Mouse (Mus musculus) forebrain, embryonic 11.5 days (tissue): ENCODE data around the gene Phc2. TPM values are rescaled to one million over a fixed set of nuclear protein-coding genes. Genes with fewer than 3 reads are reported as not detected.
A peak's percentile ranks its signal among the peaks of the same experiment; 100 is the strongest.
"Not testable (repeated sequence)": the region's sequence is repeated elsewhere in the genome, so short reads cannot be mapped to it uniquely, and the experiment has no call there.

Experiments
- ATAC-seq: fragments of 200-750 bp; cut with Nextera tagmentation; replicated peaks from 2 replicates; pipeline ENCODE4 v1.8.0; 2017; ENCODE audit warnings: moderate TSS enrichment; ENCODE audit not compliant: low FRiP score
- DNase-seq: peaks from one replicate; pipeline ENCODE4 v3.0.0-alpha.2; 2017; ENCODE audit warnings: low spot score
- H3K27ac ChIP-seq: fragments of 300-500 bp; sonication (generic); 2 replicates; pipeline ENCODE4 v1.5.1; 2014; ENCODE audit warnings: low read depth, low read length
- H3K27me3 ChIP-seq: fragments of 300-500 bp; sonication (generic); 2 replicates; pipeline ENCODE4 v1.6.1; 2014; ENCODE audit warnings: mild to moderate bottlenecking, low read length, mixed read lengths; ENCODE audit not compliant: control insufficient read depth, insufficient read depth
- H3K36me3 ChIP-seq: fragments of 300-500 bp; sonication (generic); 2 replicates; pipeline ENCODE4 v1.6.1; 2014; ENCODE audit warnings: mild to moderate bottlenecking, low read length, moderate library complexity, mixed read lengths; ENCODE audit not compliant: control insufficient read depth, insufficient read depth
- H3K4me1 ChIP-seq: fragments of 300-500 bp; sonication (generic); replicated peaks from 2 replicates; pipeline ENCODE4 v1.6.1; 2014; ENCODE audit warnings: low read length, mixed read lengths; ENCODE audit not compliant: control insufficient read depth, insufficient read depth
- H3K4me2 ChIP-seq: fragments of 300-500 bp; sonication (generic); 2 replicates; pipeline ENCODE4 v1.6.1; 2014; ENCODE audit warnings: low read depth, mild to moderate bottlenecking, low read length, moderate library complexity, mixed read lengths; ENCODE audit not compliant: severe bottlenecking
- H3K4me3 ChIP-seq: fragments of 300-500 bp; sonication (generic); 2 replicates; pipeline ENCODE4 v1.5.1; 2014; ENCODE audit warnings: low read depth, low read length
- H3K9ac ChIP-seq: fragments of 300-500 bp; sonication (generic); 2 replicates; pipeline ENCODE4 v1.6.1; 2014; ENCODE audit warnings: low read length
- H3K9me3 ChIP-seq: fragments of 300-500 bp; sonication (generic); 2 replicates; pipeline ENCODE4 v1.6.1; 2016; ENCODE audit warnings: low read length, mixed read lengths; ENCODE audit not compliant: control insufficient read depth
- WGBS: fragments of 180-500 bp; shearing (Covaris S2); extraction: QIAGEN DNeasy Blood & Tissue Kit; methylation state at CpG from one replicate; pipeline ENCODE4 v1.1.7; 2014; 5-methylcytosine and 5-hydroxymethylcytosine counted together
- polyA plus RNA-seq: library from polyadenylated mRNA; unstranded; fragments of >200 nt; fragmentation: Nextera tagmentation; extraction: Ambion mirVana; gene quantifications from 2 replicates; pipeline ENCODE4 v1.2.1, GENCODE M21; 2014

Phc2 gene
- polyA plus RNA-seq: 133 and 144 TPM in 2 replicates

GRCm38 (mm10) chr4:128654505-128655381 lies at the start of gene Phc2:
Gene Phc2, plus strand, starts transcription at chr4:128654702.
- ATAC-seq: peak; percentile 98
- H3K9ac ChIP-seq: peak within 1 kb of the TSS; percentile 57
- no peaks in the 10 kb centered on the region for H3K36me3 ChIP-seq
- no peaks in the 10 kb centered on the region for H3K9me3 ChIP-seq
- no peak within 1 kb of the TSS; the same call in 1 of the 2 replicates for H3K27ac ChIP-seq
- peak within 1 kb of the TSS; percentile 94 for H3K4me2 ChIP-seq
- H3K4me3 ChIP-seq: peak within 1 kb of the TSS; percentile 69
- WGBS: under 1% methylated on average over 75 of the region's 85 CpGs
- H3K4me1 ChIP-seq: peaks cover 7% of the 10 kb centered on the region; the same call in 1 of the 2 replicates
- H3K27me3 ChIP-seq: peaks cover 5% of the 10 kb centered on the region; the same call in 1 of the 2 replicates
- DNase-seq: peak; percentile 96

- H3K4me3 ChIP-seq: no peak overlapping the region
- peaks cover 3% of the 10 kb centered on the region; the same call in 1 of the 2 replicates for H3K36me3 ChIP-seq
- H3K27ac ChIP-seq: no peak overlapping the region
- 96% methylated on average over 7 of the region's 7 CpGs for WGBS
- no peaks in the 10 kb centered on the region for H3K27me3 ChIP-seq
- no peak overlapping the region for H3K4me2 ChIP-seq
- H3K4me1 ChIP-seq: peaks cover 3% of the 10 kb centered on the region; the same call in 1 of the 2 replicates
- no peak for ATAC-seq
- no peak for DNase-seq
- no peak overlapping the region for H3K9ac ChIP-seq
- no peaks in the 10 kb centered on the region for H3K9me3 ChIP-seq
Measured at GRCm38 (mm10) chr4:128606586-128606985, 47.9 kb upstream of the Phc2 start.

- H3K4me3 ChIP-seq: no peak overlapping the region
- H3K9ac ChIP-seq: no peak overlapping the region
- DNase-seq: no peak
- ATAC-seq: no peak
- peaks cover 3% of the 10 kb centered on the region; the same call in 1 of the 2 replicates for H3K36me3 ChIP-seq
- H3K4me2 ChIP-seq: no peak overlapping the region
- WGBS: 90% methylated on average over 11 of the region's 11 CpGs
- H3K4me1 ChIP-seq: peaks cover 3% of the 10 kb centered on the region; the same call in 1 of the 2 replicates
- no peak overlapping the region for H3K27ac ChIP-seq
- no peaks in the 10 kb centered on the region for H3K9me3 ChIP-seq
- H3K27me3 ChIP-seq: no peaks in the 10 kb centered on the region
Measured at GRCm38 (mm10) chr4:128607661-128608060, 46.8 kb upstream of the Phc2 start.

- peak overlapping the region; percentile 68 for H3K9ac ChIP-seq
- H3K4me1 ChIP-seq: peaks cover 3% of the 10 kb centered on the region; the same call in 1 of the 2 replicates
- peak overlapping the region; percentile 70 for H3K4me2 ChIP-seq
- WGBS: 12% methylated on average over 27 of the region's 27 CpGs
- DNase-seq: no peak
- H3K27me3 ChIP-seq: no peaks in the 10 kb centered on the region
- no peaks in the 10 kb centered on the region for H3K9me3 ChIP-seq
- no peak overlapping the region for H3K27ac ChIP-seq
- H3K36me3 ChIP-seq: no peaks in the 10 kb centered on the region
- ATAC-seq: no peak
- peak overlapping the region; percentile 54 for H3K4me3 ChIP-seq
Measured at GRCm38 (mm10) chr4:128609276-128609924, 45.1 kb upstream of the Phc2 start.

- H3K4me2 ChIP-seq: peak within 1 kb of the TSS; percentile 70
- peak; percentile 97 for DNase-seq
- WGBS: under 1% methylated on average over 24 of the region's 24 CpGs
- peak within 1 kb of the TSS; percentile 68 for H3K9ac ChIP-seq
- no peaks in the 10 kb centered on the region for H3K27me3 ChIP-seq
- peak within 1 kb of the TSS; percentile 54 for H3K4me3 ChIP-seq
- H3K9me3 ChIP-seq: no peaks in the 10 kb centered on the region
- no peak within 1 kb of the TSS for H3K27ac ChIP-seq
- H3K36me3 ChIP-seq: no peaks in the 10 kb centered on the region
- peaks cover 3% of the 10 kb centered on the region; the same call in 1 of the 2 replicates for H3K4me1 ChIP-seq
- ATAC-seq: peak; percentile 97
Measured at GRCm38 (mm10) chr4:128609925-128610402, 44.5 kb upstream of the Phc2 start, which contains the start of gene Zscan20. Gene Zscan20, minus strand, starts transcription at chr4:128610098.

GRCm38 (mm10) chr4:128610706-128611105 lies 43.8 kb upstream of the Phc2 start:
- DNase-seq: no peak
- peak overlapping the region; percentile 70 for H3K4me2 ChIP-seq

GRCm38 (mm10) chr4:128611726-128612125 lies 42.8 kb upstream of the Phc2 start:
- H3K36me3 ChIP-seq, H3K4me2 ChIP-seq, H3K27ac ChIP-seq, DNase-seq, H3K27me3 ChIP-seq, H3K4me3 ChIP-seq, H3K9me3 ChIP-seq, H3K4me1 ChIP-seq, ATAC-seq, H3K9ac ChIP-seq: not testable (repeated sequence)
- WGBS: 84% methylated on average over 3 of the region's 3 CpGs

More at GRCm38 (mm10) chr4:128610706-128611105, 43.8 kb upstream of the Phc2 start:
- WGBS: 30% methylated on average over 10 of the region's 10 CpGs
- ATAC-seq: peak; percentile 1; the same call in 1 of the 2 replicates
- Histone ChIP-seq H3K4me3 (peak overlapping the region; percentile 54; the same call in 1 of the 2 replicates), H3K27ac (no peak overlapping the region), H3K9ac (peak overlapping the region; percentile 17), H3K36me3 (no peaks in the 10 kb centered on the region), H3K9me3 (no peaks in the 10 kb centered on the region), H3K27me3 (no peaks in the 10 kb centered on the region), H3K4me1 (peaks cover 3% of the 10 kb centered on the region; the same call in 1 of the 2 replicates)

- no peaks in the 10 kb centered on the region for H3K9me3 ChIP-seq
- DNase-seq (peak; percentile 69), ATAC-seq (no peak)
- H3K4me3 ChIP-seq: no peak overlapping the region
- no peak overlapping the region for H3K4me2 ChIP-seq
- no peaks in the 10 kb centered on the region for H3K36me3 ChIP-seq
- H3K9ac ChIP-seq: no peak overlapping the region
- H3K4me1 ChIP-seq: peaks cover 3% of the 10 kb centered on the region; the same call in 1 of the 2 replicates
- WGBS: 25% methylated on average over 8 of the region's 8 CpGs
- H3K27ac ChIP-seq: no peak overlapping the region
- H3K27me3 ChIP-seq: no peaks in the 10 kb centered on the region
Measured at GRCm38 (mm10) chr4:128613326-128613725, 41.2 kb upstream of the Phc2 start.
